Mouse (Mus musculus) heart, adult 2 months (tissue): ENCODE results near the gene Cox10. TPM values are rescaled to one million over a fixed set of nuclear protein-coding genes. Genes with fewer than 3 reads are reported as not detected.

Source experiments
- DNase-seq, 2 experiments: peaks; one replicate each; pipeline ENCODE4 v3.0.0; 2021
- H3K27ac ChIP-seq: fragments of 200-600 bp; 2 replicates; pipeline ENCODE4 v1.8.1; 2022
- H3K27me3 ChIP-seq: fragments of 200-500 bp; 2 replicates; pipeline ENCODE4 v1.6.1; 2012; ENCODE audit warnings: mild to moderate bottlenecking, low read length, inconsistent platforms, mixed read lengths; ENCODE audit not compliant: control insufficient read depth, insufficient read depth
- H3K36me3 ChIP-seq: fragments of 200-500 bp; 2 replicates; pipeline ENCODE4 v1.6.1; 2012; ENCODE audit warnings: low read length, inconsistent platforms; ENCODE audit not compliant: control insufficient read depth, insufficient read depth
- H3K4me1 ChIP-seq: fragments of 200-500 bp; 2 replicates; pipeline ENCODE4 v1.6.1; 2011; ENCODE audit warnings: low read length; ENCODE audit not compliant: control insufficient read depth, insufficient read depth
- H3K4me3 ChIP-seq: fragments of 200-600 bp; 2 replicates; pipeline ENCODE4 v1.8.1; 2022
- H3K79me2 ChIP-seq: fragments of 200-500 bp; replicated peaks from 2 replicates; pipeline ENCODE4 v1.6.1; 2012; ENCODE audit warnings: mild to moderate bottlenecking, inconsistent platforms, low read length, moderate library complexity, mixed read lengths; ENCODE audit not compliant: control insufficient read depth, insufficient read depth
- H3K9ac ChIP-seq: fragments of 200-500 bp; 2 replicates; pipeline ENCODE4 v1.6.1; 2012; ENCODE audit warnings: low read depth, mild to moderate bottlenecking, control low read depth, inconsistent platforms, low read length, mixed read lengths
- CTCF ChIP-seq: fragments of 200-600 bp; IDR thresholded peaks from 2 replicates; pipeline ENCODE4 v1.8.1; 2022; ENCODE audit warnings: antibody characterized with exemption, mild to moderate bottlenecking, moderate library complexity
- EP300 ChIP-seq: fragments of 200-500 bp; IDR thresholded peaks from 2 replicates; pipeline ENCODE4 v1.6.1; 2011; ENCODE audit warnings: low read depth, low read length, control low read depth; ENCODE audit not compliant: insufficient read depth
- POLR2A ChIP-seq: fragments of 200-500 bp; IDR thresholded peaks from 2 replicates; pipeline ENCODE4 v1.6.1; 2011; ENCODE audit warnings: mild to moderate bottlenecking, low read depth, low read length, control low read depth; ENCODE audit not compliant: insufficient read depth
- WGBS: fragments of 180-500 bp; shearing (Covaris S2); methylation state at CpG from one replicate; pipeline ENCODE4 v1.1.7; 2018; 5-methylcytosine and 5-hydroxymethylcytosine counted together
- intact Hi-C: fragments of 180-260 bp; cut with DNase I; formaldehyde crosslinking; loops from one replicate; pipeline ENCODE4 v1.15.1; 2025
- polyA plus RNA-seq: library from polyadenylated mRNA; depleted of rRNA; stranded (reverse); fragments of >200 nt; gene quantifications from 2 replicates; pipeline ENCODE4 v1.2.3, GENCODE M21; 2012; rRNA removed
- total RNA-seq, 2 experiments: library from RNA; stranded (reverse); gene quantifications; 2 replicates each; pipeline ENCODE4 v1.2.3; 2021

The Cox10 gene
- total and polyA plus RNA-seq, 3 experiments, result 52.9 to 81.0 (median 67.4) TPM

DNA sequence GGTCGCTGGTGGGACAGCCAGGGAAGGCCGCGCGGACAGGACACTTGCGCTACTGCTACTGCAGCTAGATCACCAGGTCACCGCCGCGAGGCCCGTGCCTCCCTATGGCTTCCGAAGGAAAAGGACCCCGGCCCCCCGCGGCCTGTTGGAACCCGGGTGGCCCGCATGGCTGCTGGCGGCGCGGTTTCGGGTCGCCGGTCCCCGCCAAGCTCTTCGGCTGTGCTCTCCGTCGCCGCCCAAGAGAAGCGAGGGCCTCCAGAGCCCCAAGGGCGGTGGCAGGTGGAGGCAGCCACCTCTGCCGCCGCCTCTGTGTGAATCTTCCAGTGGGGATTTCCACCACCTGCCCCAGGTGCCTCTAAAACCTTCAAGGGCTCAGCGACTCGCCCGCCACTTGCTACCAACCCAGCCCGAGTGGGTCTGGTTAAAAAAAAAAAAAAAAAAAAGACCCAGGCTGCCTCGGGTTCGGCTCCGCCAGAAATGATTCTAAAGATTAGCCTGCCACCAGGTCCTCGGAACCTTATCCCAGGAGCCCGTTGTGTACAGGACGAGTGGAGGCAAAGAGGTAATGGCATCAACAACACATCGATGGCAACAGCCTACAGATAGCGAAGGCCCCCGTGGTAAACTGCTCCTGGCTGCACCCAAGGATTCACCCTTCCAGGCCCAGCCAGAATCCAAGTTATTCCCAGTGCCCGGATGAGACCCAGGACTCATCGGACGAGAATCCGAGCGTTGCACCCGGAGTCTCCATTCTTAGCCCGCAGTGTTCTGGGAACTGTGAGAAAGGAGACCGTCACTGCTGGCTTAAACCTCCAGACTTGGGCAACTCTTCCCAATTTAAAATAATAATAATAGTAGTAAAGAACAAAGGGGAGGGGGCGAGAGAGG is 159.8 kb downstream of the Cox10 start:
- intact Hi-C loops, result loop anchor here (2.0 to 10.0 kb wide), 3 partner anchors 158 to 523 kb away; partner anchors contain the start of gene Cox10
- TF ChIP-seq EP300, result no peak
- TF ChIP-seq POLR2A, result no peak
- no peak for TF ChIP-seq CTCF
- H3K27ac ChIP-seq, result no peak overlapping the region
- WGBS, result 40% methylated on average over 52 of the region's 52 CpGs
- H3K4me3 ChIP-seq, result no peak overlapping the region
- H3K79me2 ChIP-seq, result no peaks in the 10 kb centered on the region
- no peak overlapping the region for H3K9ac ChIP-seq
- no peaks in the 10 kb centered on the region for H3K4me1 ChIP-seq
- no peak for DNase-seq
- H3K36me3 ChIP-seq, result no peaks in the 10 kb centered on the region
- H3K27me3 ChIP-seq, result peaks cover 5% of the 10 kb centered on the region

DNA sequence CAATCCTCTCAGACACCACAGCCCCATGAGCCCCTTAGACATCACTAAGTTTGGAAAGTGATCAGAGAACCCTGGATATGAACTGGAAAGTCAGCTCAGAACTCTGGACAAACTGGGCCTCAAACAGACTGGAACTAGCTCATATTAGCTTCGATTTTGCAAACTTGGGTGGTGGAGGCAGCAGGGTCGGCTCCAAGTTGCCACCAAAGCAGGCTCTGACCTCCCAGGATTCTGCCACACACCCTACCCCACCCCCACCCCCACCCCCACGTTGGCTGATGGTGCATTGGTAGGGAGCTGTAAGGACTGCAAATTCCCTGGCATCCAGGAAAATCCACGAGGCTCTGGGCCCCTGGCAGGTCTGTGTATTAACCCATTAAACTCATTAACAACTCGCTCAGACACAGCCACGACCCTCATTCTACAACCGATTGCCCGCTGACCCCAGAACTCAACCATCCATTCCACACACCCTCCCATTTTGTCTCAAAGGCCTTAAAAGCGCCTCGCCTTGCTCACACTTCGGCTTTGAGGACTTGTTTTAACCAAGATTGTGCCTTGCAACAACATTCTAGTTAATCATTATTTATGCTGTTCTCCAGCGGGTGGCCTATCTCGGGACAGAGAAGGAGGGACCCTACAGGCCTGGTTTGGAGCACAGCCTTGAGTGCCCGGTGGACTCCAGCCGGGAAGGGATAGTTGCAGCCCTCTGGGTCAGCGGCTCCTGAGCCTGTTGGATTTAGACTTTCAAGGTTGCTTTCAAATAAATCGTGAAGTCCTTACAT is 160.8 kb downstream of the Cox10 start:
- H3K4me1 ChIP-seq, result no peaks in the 10 kb centered on the region
- no peaks in the 10 kb centered on the region for H3K79me2 ChIP-seq
- no peak for TF ChIP-seq EP300
- no peak for TF ChIP-seq POLR2A
- TF ChIP-seq CTCF, result no peak
- 81% methylated on average over 17 of the region's 17 CpGs for WGBS
- intact Hi-C loops, result no loop called here
- peaks cover 5% of the 10 kb centered on the region for H3K27me3 ChIP-seq
- DNase-seq, result no peak
- H3K4me3 ChIP-seq, result no peak overlapping the region
- no peaks in the 10 kb centered on the region for H3K36me3 ChIP-seq
- H3K27ac ChIP-seq, result no peak overlapping the region
- no peak overlapping the region for H3K9ac ChIP-seq

DNA sequence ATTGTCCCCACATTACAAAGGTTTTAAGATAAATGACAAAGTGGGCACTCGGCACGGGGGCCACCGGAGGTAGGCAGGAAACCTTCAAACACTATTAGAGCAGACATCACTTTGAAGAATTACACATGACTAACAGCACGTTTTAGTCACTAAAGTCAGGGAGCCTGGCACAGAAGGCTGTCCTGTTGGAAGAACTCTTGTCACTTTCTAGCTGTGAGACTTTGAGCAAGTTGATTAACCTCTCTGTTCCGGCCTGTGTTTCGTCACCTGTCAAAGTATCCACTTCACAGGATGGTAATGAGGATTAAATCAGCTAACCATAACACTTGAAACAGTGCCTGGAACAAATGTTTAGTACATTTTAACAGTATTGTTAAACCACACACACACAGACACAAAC is 161.7 kb downstream of the Cox10 start:
- H3K4me1 ChIP-seq, result no peaks in the 10 kb centered on the region
- H3K36me3 ChIP-seq, result no peaks in the 10 kb centered on the region
- DNase-seq, result no peak
- peaks cover 5% of the 10 kb centered on the region for H3K27me3 ChIP-seq
- intact Hi-C loops, result no loop called here
- no peaks in the 10 kb centered on the region for H3K79me2 ChIP-seq
- H3K27ac ChIP-seq, result no peak overlapping the region
- TF ChIP-seq CTCF (no peak), EP300 (no peak), POLR2A (no peak)
- 63% methylated on average over 6 of the region's 6 CpGs for WGBS
- H3K4me3 ChIP-seq, result no peak overlapping the region
- no peak overlapping the region for H3K9ac ChIP-seq

DNA sequence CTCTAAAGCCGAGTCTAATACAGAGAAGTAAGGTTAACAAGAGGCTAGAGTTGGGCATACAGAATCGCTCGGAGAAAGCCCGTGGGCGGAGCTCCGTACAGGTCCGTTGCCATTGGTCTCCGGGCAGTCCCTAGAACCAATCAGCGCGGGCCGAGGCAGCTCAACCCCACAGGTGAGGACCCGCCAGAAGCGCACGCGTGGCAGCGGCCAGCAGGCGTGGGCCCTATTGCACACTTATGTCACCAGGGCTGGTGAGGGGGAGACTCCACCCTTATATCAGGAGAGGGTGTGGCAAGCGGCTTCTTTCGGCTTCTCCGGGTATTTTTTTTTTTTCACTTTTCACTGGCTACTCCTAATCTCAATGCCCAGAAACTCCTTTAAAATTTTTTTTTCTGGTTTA is 164.9 kb downstream of the Cox10 start:
- Histone ChIP-seq H3K4me3 (peak overlapping the region; percentile 43), H3K9ac (no peak overlapping the region), H3K27me3 (0 out of 2 replicates have a peak, but pooled peaks cover 3% of the 10 kb centered on the region), H3K4me1 (no peaks in the 10 kb centered on the region), H3K36me3 (no peaks in the 10 kb centered on the region), H3K79me2 (no peaks in the 10 kb centered on the region), H3K27ac (no peak overlapping the region)
- WGBS, result 4% methylated on average over 20 of the region's 20 CpGs
- no peak for TF ChIP-seq EP300
- TF ChIP-seq POLR2A, result no peak
- TF ChIP-seq CTCF, result no peak
- intact Hi-C loops, result no loop called here
- DNase-seq, result peak; percentile 75 to 79

DNA sequence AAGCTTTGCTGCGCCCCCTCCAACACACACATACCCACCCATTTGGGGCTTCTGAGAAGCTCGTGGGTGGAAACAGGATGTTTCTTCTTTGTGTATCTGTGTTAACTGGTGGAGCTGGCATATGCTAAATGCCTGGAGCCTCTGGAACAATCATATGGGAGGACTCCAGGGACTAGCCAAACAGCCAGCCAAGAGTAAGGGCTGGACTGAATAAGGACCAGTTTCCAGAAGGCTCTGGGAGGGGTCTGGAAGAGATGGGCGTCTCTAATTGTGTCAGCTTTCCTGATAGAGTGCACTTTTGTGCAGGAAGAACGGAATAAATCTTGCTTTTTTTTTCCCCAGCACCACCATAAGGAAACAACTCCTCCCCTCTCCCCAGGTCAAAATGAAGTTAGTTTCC is 165.3 kb downstream of the Cox10 start:
- Histone ChIP-seq H3K4me1 (no peaks in the 10 kb centered on the region), H3K27ac (no peak overlapping the region), H3K79me2 (no peaks in the 10 kb centered on the region), H3K9ac (no peak overlapping the region), H3K27me3 (no peaks in the 10 kb centered on the region), H3K36me3 (no peaks in the 10 kb centered on the region), H3K4me3 (peak overlapping the region; percentile 43)
- 20% methylated on average over 4 of the region's 4 CpGs for WGBS
- TF ChIP-seq EP300 (no peak), CTCF (no peak), POLR2A (no peak)
- intact Hi-C loops, result no loop called here
- no peak for DNase-seq

Other genes starting within 250 kb of the Cox10 start
- gene Hs3st3b1, start 157.2 kb downstream of the Cox10 start, total RNA-seq, result under 1 TPM; 0.77 to 0.94 TPM
- 1.4 and 1.5 TPM in 2 replicates for gene Hs3st3b1, start 157.2 kb downstream of the Cox10 start, polyA plus RNA-seq